Mouse (Mus musculus) kidney, adult 11 months (tissue): Measurements from ENCODE around the gene Gas2l1.
A peak's percentile ranks its signal among the peaks of the same experiment; 100 is the strongest.

Source experiments
- DNase-seq: peaks from one replicate; pipeline ENCODE4 v3.0.0; 2022

Gene Gas2l1

DNA sequence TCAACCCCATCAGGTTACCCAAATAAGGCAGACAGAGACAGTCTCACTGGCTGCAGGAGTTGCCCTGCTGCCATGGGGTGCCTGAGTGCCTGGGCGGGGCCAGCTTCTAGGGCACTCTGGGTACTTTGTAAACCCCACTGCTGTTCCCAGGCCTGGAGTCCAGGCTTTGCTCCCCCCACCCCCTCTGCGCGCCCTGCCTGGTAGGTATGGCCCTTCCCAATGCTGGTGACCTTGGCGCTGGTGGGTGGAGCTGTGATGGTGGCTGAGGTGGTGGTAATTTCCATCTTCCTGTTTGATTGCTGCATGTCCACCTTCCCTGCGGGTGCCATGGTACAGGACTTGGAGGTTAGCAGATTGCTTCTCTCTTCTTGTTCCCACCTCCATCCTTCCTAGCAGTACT lies 24.5 kb downstream of the Gas2l1 start:
- no peak for DNase-seq

DNA sequence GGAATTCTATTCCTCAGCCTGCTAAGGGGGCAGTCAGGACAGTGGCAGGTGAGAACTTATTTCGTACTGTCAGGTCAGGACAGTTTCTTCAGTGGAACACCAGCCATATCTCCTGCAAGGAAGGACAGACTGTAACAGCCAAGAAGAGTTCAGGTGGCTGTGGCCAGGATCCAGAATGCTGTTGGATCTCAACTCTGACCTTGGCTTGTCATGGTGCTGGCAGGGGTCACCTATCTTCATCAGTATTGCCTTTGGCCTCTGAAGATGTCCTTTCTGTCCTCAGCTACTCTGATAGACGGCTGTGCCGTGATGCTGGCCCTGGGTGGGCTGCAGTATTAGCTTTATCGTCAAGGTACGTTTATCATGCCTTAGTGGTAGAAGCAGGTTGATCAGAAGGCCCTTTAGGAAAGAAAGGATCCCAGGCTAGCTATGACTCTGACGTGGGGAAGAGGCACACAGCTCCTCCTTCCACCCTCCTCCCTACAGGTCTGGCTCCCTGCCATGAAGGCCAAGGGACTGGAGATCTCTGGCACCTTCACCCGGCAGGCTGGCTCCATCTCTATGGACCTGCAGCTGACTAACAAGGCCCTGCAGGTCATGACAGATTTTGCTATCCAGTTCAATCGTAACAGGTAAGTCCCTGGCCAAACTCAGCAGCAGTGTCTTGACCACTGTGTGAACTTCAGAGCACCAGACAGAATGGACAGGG lies 27.8 kb downstream of the Gas2l1 start:
- DNase-seq, result peak; percentile 35

GRCm38 (mm10) chr11:5035421-5035820 lies 29.7 kb downstream of the Gas2l1 start:
- no peak for DNase-seq

- peak; percentile 46 for DNase-seq
Observed at GRCm38 (mm10) chr11:5033136-5033535, 32.0 kb downstream of the Gas2l1 start.

- no peak for DNase-seq
Observed at GRCm38 (mm10) chr11:5032706-5033105, 32.4 kb downstream of the Gas2l1 start.

- DNase-seq, result no peak
Observed at GRCm38 (mm10) chr11:5028228-5028627, 36.9 kb downstream of the Gas2l1 start.

GRCm38 (mm10) chr11:5025108-5025507 lies 40.0 kb downstream of the Gas2l1 start:
- no peak for DNase-seq

DNA sequence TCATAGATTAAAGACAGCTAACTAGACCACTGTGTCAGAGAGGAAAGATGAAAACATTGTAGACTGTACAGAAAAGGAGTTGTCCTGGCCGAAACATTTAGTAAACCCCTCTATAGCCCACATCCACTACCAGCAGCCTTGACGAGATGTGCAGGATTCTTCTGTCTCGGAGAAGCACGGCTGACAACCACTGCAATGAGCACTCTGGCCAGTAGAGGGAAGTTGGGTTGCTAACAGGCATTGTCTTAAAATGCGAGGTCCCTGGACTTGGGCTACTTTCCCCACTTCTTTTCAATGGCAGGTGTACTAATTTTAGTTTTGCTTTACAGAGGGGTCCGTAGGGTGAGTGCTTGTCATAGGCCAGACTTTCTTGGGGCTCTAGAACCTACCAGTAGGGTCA lies 47.6 kb downstream of the Gas2l1 start:
- DNase-seq, result no peak

DNA sequence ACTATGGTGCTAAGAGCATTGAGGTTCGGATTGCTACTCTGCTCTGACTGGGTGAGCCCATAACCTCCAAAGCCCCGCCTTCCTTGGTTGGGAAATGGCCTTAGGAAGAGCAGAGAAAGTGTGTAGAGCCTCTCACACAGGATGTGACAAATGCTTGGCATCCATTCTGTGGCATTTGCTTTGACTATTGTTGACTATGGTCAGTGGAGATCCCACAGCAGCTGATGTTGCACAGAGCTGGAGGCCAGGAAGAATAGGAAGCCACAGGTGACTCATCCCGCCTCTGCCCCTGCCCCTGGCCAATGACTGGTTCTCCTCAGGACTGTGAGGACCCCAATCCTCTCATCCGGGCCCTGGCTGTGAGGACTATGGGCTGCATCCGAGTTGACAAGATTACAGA lies 48.8 kb downstream of the Gas2l1 start:
- no peak for DNase-seq

- DNase-seq, result peak; percentile 55
Observed at GRCm38 (mm10) chr11:5015720-5016119, 49.4 kb downstream of the Gas2l1 start.

GRCm38 (mm10) chr11:5012213-5012715 lies 52.9 kb downstream of the Gas2l1 start:
- DNase-seq, result no peak

DNA sequence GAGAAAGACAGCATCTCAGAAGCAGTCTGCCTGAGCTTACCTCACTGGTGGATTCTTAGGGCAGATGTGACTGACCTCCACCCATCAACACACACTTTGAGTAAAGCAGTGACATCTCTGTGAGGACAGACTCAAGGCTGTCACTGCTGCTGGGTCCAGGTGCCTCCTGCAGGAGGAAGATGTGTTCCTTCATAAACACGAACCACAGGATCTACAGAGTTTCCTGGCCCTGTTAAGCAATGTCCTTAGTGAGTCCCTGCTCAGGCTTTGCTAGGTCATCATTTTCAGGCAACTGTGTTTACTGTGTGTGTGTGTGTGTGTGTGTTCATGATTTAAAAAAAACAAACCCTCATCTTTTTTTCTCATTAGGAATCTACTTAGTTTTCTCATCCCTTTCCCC lies 53.6 kb downstream of the Gas2l1 start:
- no peak for DNase-seq

DNA sequence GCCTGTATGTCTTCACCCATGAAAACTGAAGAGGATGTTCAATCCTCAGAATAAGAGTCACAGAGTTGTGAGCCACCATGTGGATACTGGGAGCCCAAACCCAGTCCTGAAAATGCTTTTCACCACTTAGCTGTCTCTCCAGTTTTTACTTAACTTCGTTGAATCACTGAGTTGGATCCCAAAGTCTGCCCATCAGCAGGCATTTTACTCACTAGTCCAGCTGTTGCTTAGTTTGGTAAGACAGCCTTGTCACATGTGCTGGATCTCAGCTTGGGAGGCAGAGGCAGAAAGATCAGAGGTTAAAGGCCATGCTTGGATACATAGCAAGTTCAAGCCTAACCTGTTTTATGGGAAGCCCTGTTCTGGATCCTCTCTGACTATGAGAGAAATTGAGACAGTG lies 54.9 kb downstream of the Gas2l1 start:
- no peak for DNase-seq

- no peak for DNase-seq
Observed at GRCm38 (mm10) chr11:5009354-5010074, 55.6 kb downstream of the Gas2l1 start.

GRCm38 (mm10) chr11:5008867-5009266 lies 56.3 kb downstream of the Gas2l1 start:
- no peak for DNase-seq

GRCm38 (mm10) chr11:5007186-5007585 lies 57.9 kb downstream of the Gas2l1 start:
- no peak for DNase-seq

- no peak for DNase-seq
Observed at GRCm38 (mm10) chr11:5005528-5005927, 59.6 kb downstream of the Gas2l1 start.
